Mouse (Mus musculus) stomach, adult 2 months (tissue): ENCODE measurements around the gene Tex28. TPM values are rescaled to one million over a fixed set of nuclear protein-coding genes. Genes with fewer than 3 reads are reported as not detected.

Experiments used
- polyA plus RNA-seq: library from polyadenylated mRNA; depleted of rRNA; stranded (reverse); fragments of >200 nt; gene quantifications from 2 replicates; pipeline ENCODE4 v1.2.3, GENCODE M21; 2012; rRNA removed

The Tex28 gene
- not detected in 2 replicates for polyA plus RNA-seq

GRCm38 (mm10) chrX:74167738-74168137 lies at the start of gene Tex28:
Tex28 (minus strand) TSS chrX:74167838.

GRCm38 (mm10) chrX:74176959-74177358 lies 9.3 kb upstream of the Tex28 start, which contains the start of gene Tktl1:
Tktl1 (plus strand) TSS chrX:74177259.

GRCm38 (mm10) chrX:74135263-74135662 lies 32.4 kb downstream of the Tex28 start, which contains the start of gene Mecp2:
Mecp2 (minus strand) TSS chrX:74135363.

GRCm38 (mm10) chrX:74127164-74127563 lies 40.5 kb downstream of the Tex28 start, which contains the start of gene Opn1mw:
Opn1mw (plus strand) TSS chrX:74127464.

Other genes with a start within 250 kb of the Tex28 start
- gene Arhgap4, start 246.0 kb downstream of the Tex28 start, polyA plus RNA-seq = 5.4 and 6.4 TPM in 2 replicates
- 23.5 and 31.0 TPM in 2 replicates for gene Naa10, start 245.9 kb downstream of the Tex28 start, polyA plus RNA-seq
- gene Renbp, start 237.0 kb downstream of the Tex28 start, polyA plus RNA-seq = 1.8 and 2.2 TPM in 2 replicates
- gene Hcfc1, start 201.5 kb downstream of the Tex28 start, polyA plus RNA-seq = 33.9 and 36.4 TPM in 2 replicates
- gene Irak1, start 143.9 kb downstream of the Tex28 start, polyA plus RNA-seq = 84.8 and 95.6 TPM in 2 replicates
- gene Opn1mw, start 40.4 kb downstream of the Tex28 start, polyA plus RNA-seq = not detected in 2 replicates
- gene Mecp2, start 32.5 kb downstream of the Tex28 start, polyA plus RNA-seq = 1.00 and 1.5 TPM in 2 replicates
- 0.03 TPM in 1 of 2 replicates, not detected in the other for gene Tktl1, start 9.4 kb upstream of the Tex28 start, polyA plus RNA-seq
- 724 and 737 TPM in 2 replicates for gene Flna, start 82.0 kb upstream of the Tex28 start, polyA plus RNA-seq
- gene Emd, start 86.8 kb upstream of the Tex28 start, polyA plus RNA-seq = 38.6 and 54.4 TPM in 2 replicates
- gene Rpl10, start 103.0 kb upstream of the Tex28 start, polyA plus RNA-seq = 552 and 637 TPM in 2 replicates
- gene Taz, start 114.1 kb upstream of the Tex28 start, polyA plus RNA-seq = 36.1 and 42.6 TPM in 2 replicates
- 10.1 and 10.4 TPM in 2 replicates for gene Dnase1l1, start 114.5 kb upstream of the Tex28 start, polyA plus RNA-seq
- gene Atp6ap1, start 129.3 kb upstream of the Tex28 start, polyA plus RNA-seq = 122 and 133 TPM in 2 replicates
- 44.9 and 65.9 TPM in 2 replicates for gene Gdi1, start 137.2 kb upstream of the Tex28 start, polyA plus RNA-seq
- 5.9 and 12.8 TPM in 2 replicates for gene Fam50a, start 145.2 kb upstream of the Tex28 start, polyA plus RNA-seq
- gene Plxna3, start 161.2 kb upstream of the Tex28 start, polyA plus RNA-seq = 8.6 and 14.7 TPM in 2 replicates
- gene Lage3, start 185.8 kb upstream of the Tex28 start, polyA plus RNA-seq = 15.4 and 21.1 TPM in 2 replicates
- gene Ubl4a, start 205.4 kb upstream of the Tex28 start, polyA plus RNA-seq = 19.6 and 20.0 TPM in 2 replicates
- 8.9 and 12.9 TPM in 2 replicates for gene Slc10a3, start 205.5 kb upstream of the Tex28 start, polyA plus RNA-seq
- gene Fam3a, start 225.4 kb upstream of the Tex28 start, polyA plus RNA-seq = 17.4 and 18.0 TPM in 2 replicates
- 3.4 and 5.9 TPM in 2 replicates for gene Ikbkg, start 225.5 kb upstream of the Tex28 start, polyA plus RNA-seq